Mouse (Mus musculus): ENCODE results near the gene Epb41l3. TPM values are rescaled to one million over a fixed set of nuclear protein-coding genes. Genes with fewer than 3 reads are reported as not detected.
"Not testable (repeated sequence)": the region's sequence is repeated elsewhere in the genome, so short reads cannot be mapped to it uniquely, and the experiment has no call there.

Epb41l3 gene
- polyA plus RNA-seq, 1 experiment = 5.8 TPM

- no peak overlapping the region for H3K4me3 ChIP-seq (ENCODE audit: extremely low read depth, insufficient read depth, insufficient read length)
- no peaks in the 10 kb centered on the region for H3K36me3 ChIP-seq (ENCODE audit: control insufficient read depth, insufficient read depth, low read length)
- TF ChIP-seq CTCF (IDR thresholded peaks at IDR 0.05; ENCODE audit: extremely low read depth, insufficient read depth, insufficient read length, insufficient replicate concordance) (no peak), POLR2A (IDR thresholded peaks at IDR 0.05; ENCODE audit: low read depth, low read length) (no peak)
- DNase-seq (ENCODE audit: low read depth in 1 of 2, low spot score in 2 of 2) = no peak
- H3K27me3 ChIP-seq (ENCODE audit: control insufficient read depth, insufficient read depth, low read length) = no peaks in the 10 kb centered on the region
- WGBS = 47% methylated on average over 5 of the region's 5 CpGs
- no peaks in the 10 kb centered on the region for H3K4me1 ChIP-seq (ENCODE audit: control insufficient read depth, insufficient read depth, insufficient read length)
- no peak overlapping the region for H3K27ac ChIP-seq (ENCODE audit: insufficient read depth, low read length)
These were observed 30.4 kb downstream of the Epb41l3 start for GRCm38 (mm10) chr17:69105799-69106401.

- H3K4me1 ChIP-seq (ENCODE audit: control insufficient read depth, insufficient read depth, insufficient read length) = no peaks in the 10 kb centered on the region
- no peaks in the 10 kb centered on the region for H3K27me3 ChIP-seq (ENCODE audit: control insufficient read depth, insufficient read depth, low read length)
- H3K36me3 ChIP-seq (ENCODE audit: control insufficient read depth, insufficient read depth, low read length) = no peaks in the 10 kb centered on the region
- no peak overlapping the region for H3K27ac ChIP-seq (ENCODE audit: insufficient read depth, low read length)
- no peak overlapping the region for H3K4me3 ChIP-seq (ENCODE audit: extremely low read depth, insufficient read depth, insufficient read length)
- no peak for DNase-seq (ENCODE audit: low read depth in 1 of 2, low spot score in 2 of 2)
- 58% methylated on average over 6 of the region's 6 CpGs for WGBS
- no peak for TF ChIP-seq CTCF (IDR thresholded peaks at IDR 0.05; ENCODE audit: extremely low read depth, insufficient read depth, insufficient read length, insufficient replicate concordance)
- no peak for TF ChIP-seq POLR2A (IDR thresholded peaks at IDR 0.05; ENCODE audit: low read depth, low read length)
These were observed 33.7 kb downstream of the Epb41l3 start for GRCm38 (mm10) chr17:69109216-69109615.

- Histone ChIP-seq H3K4me3 (ENCODE audit: extremely low read depth, insufficient read depth, insufficient read length) (no peak overlapping the region), H3K27me3 (ENCODE audit: control insufficient read depth, insufficient read depth, low read length) (no peaks in the 10 kb centered on the region), H3K36me3 (ENCODE audit: control insufficient read depth, insufficient read depth, low read length) (no peaks in the 10 kb centered on the region), H3K27ac (ENCODE audit: insufficient read depth, low read length) (no peak overlapping the region), H3K4me1 (ENCODE audit: control insufficient read depth, insufficient read depth, insufficient read length) (no peaks in the 10 kb centered on the region)
- 82% methylated on average over 2 of the region's 2 CpGs for WGBS
- TF ChIP-seq POLR2A (IDR thresholded peaks at IDR 0.05; ENCODE audit: low read depth, low read length) (no peak), CTCF (IDR thresholded peaks at IDR 0.05; ENCODE audit: extremely low read depth, insufficient read depth, insufficient read length, insufficient replicate concordance) (no peak)
- DNase-seq (ENCODE audit: low read depth in 1 of 2, low spot score in 2 of 2) = no peak
These were observed 36.7 kb downstream of the Epb41l3 start for GRCm38 (mm10) chr17:69112232-69112631.

GRCm38 (mm10) chr17:69119183-69119582 lies 43.7 kb downstream of the Epb41l3 start:
- 89% methylated on average over 8 of the region's 8 CpGs for WGBS
- TF ChIP-seq POLR2A (IDR thresholded peaks at IDR 0.05; ENCODE audit: low read depth, low read length) (no peak), CTCF (IDR thresholded peaks at IDR 0.05; ENCODE audit: extremely low read depth, insufficient read depth, insufficient read length, insufficient replicate concordance) (no peak)
- no peaks in the 10 kb centered on the region for H3K36me3 ChIP-seq (ENCODE audit: control insufficient read depth, insufficient read depth, low read length)
- H3K4me1 ChIP-seq (ENCODE audit: control insufficient read depth, insufficient read depth, insufficient read length) = no peaks in the 10 kb centered on the region
- DNase-seq (ENCODE audit: low read depth in 1 of 2, low spot score in 2 of 2) = no peak
- H3K27ac ChIP-seq (ENCODE audit: insufficient read depth, low read length) = no peak overlapping the region
- no peak overlapping the region for H3K4me3 ChIP-seq (ENCODE audit: extremely low read depth, insufficient read depth, insufficient read length)
- H3K27me3 ChIP-seq (ENCODE audit: control insufficient read depth, insufficient read depth, low read length) = no peaks in the 10 kb centered on the region

GRCm38 (mm10) chr17:69120533-69121358 lies 45.3 kb downstream of the Epb41l3 start:
- H3K27me3 ChIP-seq (ENCODE audit: control insufficient read depth, insufficient read depth, low read length) = no peaks in the 10 kb centered on the region
- 8% methylated on average over 19 of the region's 19 CpGs for WGBS
- TF ChIP-seq CTCF (IDR thresholded peaks at IDR 0.05; ENCODE audit: extremely low read depth, insufficient read depth, insufficient read length, insufficient replicate concordance) (no peak), POLR2A (IDR thresholded peaks at IDR 0.05; ENCODE audit: low read depth, low read length) (no peak)
- H3K27ac ChIP-seq (ENCODE audit: insufficient read depth, low read length) = no peak overlapping the region
- no peak overlapping the region for H3K4me3 ChIP-seq (ENCODE audit: extremely low read depth, insufficient read depth, insufficient read length)
- H3K4me1 ChIP-seq (ENCODE audit: control insufficient read depth, insufficient read depth, insufficient read length) = no peaks in the 10 kb centered on the region
- no peaks in the 10 kb centered on the region for H3K36me3 ChIP-seq (ENCODE audit: control insufficient read depth, insufficient read depth, low read length)
- no peak for DNase-seq (ENCODE audit: low read depth in 1 of 2, low spot score in 2 of 2)

- H3K4me1 ChIP-seq (ENCODE audit: control insufficient read depth, insufficient read depth, insufficient read length); H3K36me3 ChIP-seq (ENCODE audit: control insufficient read depth, insufficient read depth, low read length); H3K27ac ChIP-seq (ENCODE audit: insufficient read depth, low read length); DNase-seq (ENCODE audit: low read depth in 1 of 2, low spot score in 2 of 2); H3K27me3 ChIP-seq (ENCODE audit: control insufficient read depth, insufficient read depth, low read length); H3K4me3 ChIP-seq (ENCODE audit: extremely low read depth, insufficient read depth, insufficient read length): not testable (repeated sequence)
- 22% methylated on average over 6 of the region's 6 CpGs for WGBS
These were observed 46.9 kb downstream of the Epb41l3 start for GRCm38 (mm10) chr17:69122403-69122802.

GRCm38 (mm10) chr17:69127436-69127835 lies 52.0 kb downstream of the Epb41l3 start:
- TF ChIP-seq POLR2A (IDR thresholded peaks at IDR 0.05; ENCODE audit: low read depth, low read length) (no peak), CTCF (IDR thresholded peaks at IDR 0.05; ENCODE audit: extremely low read depth, insufficient read depth, insufficient read length, insufficient replicate concordance) (no peak)
- Histone ChIP-seq H3K27me3 (ENCODE audit: control insufficient read depth, insufficient read depth, low read length) (no peaks in the 10 kb centered on the region), H3K36me3 (ENCODE audit: control insufficient read depth, insufficient read depth, low read length) (no peaks in the 10 kb centered on the region), H3K4me1 (ENCODE audit: control insufficient read depth, insufficient read depth, insufficient read length) (no peaks in the 10 kb centered on the region), H3K4me3 (ENCODE audit: extremely low read depth, insufficient read depth, insufficient read length) (no peak overlapping the region), H3K27ac (ENCODE audit: insufficient read depth, low read length) (no peak overlapping the region)
- WGBS = 78% methylated on average over 7 of the region's 7 CpGs
- no peak for DNase-seq (ENCODE audit: low read depth in 1 of 2, low spot score in 2 of 2)
